Mouse (Mus musculus): ENCODE data around the gene Alyref. TPM values are rescaled to one million over a fixed set of nuclear protein-coding genes. Genes with fewer than 3 reads are reported as not detected.

Alyref gene
- polyA plus RNA-seq, 1 experiment, result 23.6 TPM

DNA sequence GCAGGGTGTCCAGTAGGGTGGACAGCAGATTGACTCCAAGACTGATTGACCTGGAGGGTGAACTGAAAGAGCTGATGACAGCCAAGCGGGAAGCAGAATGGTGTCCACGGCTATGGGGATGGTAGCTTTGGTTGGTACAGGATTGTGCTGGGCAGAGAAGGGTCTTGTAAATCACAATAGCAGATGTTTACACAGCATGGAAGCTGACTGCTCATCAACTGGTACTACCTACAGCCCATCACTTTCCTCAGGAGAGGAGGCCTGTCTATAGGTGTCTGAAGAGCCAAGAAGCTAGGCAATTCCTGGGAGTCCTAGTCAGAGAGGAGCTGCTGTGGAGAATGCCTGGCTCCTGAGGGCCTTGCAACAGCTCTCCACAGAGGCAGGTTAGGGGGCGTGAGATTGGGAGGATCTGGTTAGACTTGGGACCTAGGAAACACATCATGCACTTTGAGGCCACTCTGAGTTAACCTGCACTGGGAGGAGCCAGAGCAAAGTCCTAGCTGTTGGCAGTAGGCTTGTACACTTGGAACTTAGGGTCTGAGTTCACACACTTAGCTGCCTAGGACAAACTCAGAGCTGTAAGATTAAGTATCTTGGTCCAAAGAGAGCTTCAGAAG lies 21.7 kb downstream of the Alyref start:
- no peak overlapping the region for H3K4me3 ChIP-seq (ENCODE audit: control insufficient read depth, low read depth, low read length)
- H3K27ac ChIP-seq (ENCODE audit: control insufficient read depth, insufficient read depth, low read depth, low read length), result no peak overlapping the region
- H3K4me1 ChIP-seq (ENCODE audit: control insufficient read depth, insufficient read depth, low read length), result peaks cover 27% of the 10 kb centered on the region
- H3K36me3 ChIP-seq (ENCODE audit: control insufficient read depth, insufficient read depth, low read length), result peaks cover 3% of the 10 kb centered on the region; the same call in 1 of the 2 replicates
- no peaks in the 10 kb centered on the region for H3K27me3 ChIP-seq (ENCODE audit: control insufficient read depth, insufficient read depth, low read length)
- TF ChIP-seq CTCF (IDR thresholded peaks at IDR 0.05; ENCODE audit: control insufficient read depth, insufficient read depth, insufficient replicate concordance, low read depth, low read length), result no peak
- TF ChIP-seq POLR2A (IDR thresholded peaks at IDR 0.05; ENCODE audit: control insufficient read depth, low read depth, low read length), result no peak

DNA sequence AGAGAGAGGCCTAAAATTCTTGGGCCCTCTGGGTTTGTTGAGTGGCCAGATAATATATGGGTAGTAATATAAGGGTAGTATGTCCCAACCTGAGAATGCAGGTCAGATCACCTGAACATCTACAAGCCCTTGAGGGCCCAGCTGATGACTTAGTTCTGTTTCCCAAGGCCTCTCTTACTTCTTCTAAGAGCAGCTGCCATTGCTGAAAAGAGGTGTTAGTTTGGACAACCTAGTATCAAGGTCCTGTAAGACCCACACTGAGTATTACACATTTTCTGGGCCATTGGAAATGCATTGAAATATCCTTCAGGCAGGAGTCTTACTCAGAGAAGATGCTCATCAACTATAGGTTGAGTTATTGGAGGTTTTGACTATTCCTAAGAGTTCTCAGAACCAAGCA lies 22.2 kb downstream of the Alyref start:
- H3K27me3 ChIP-seq (ENCODE audit: control insufficient read depth, insufficient read depth, low read length), result no peaks in the 10 kb centered on the region
- H3K4me1 ChIP-seq (ENCODE audit: control insufficient read depth, insufficient read depth, low read length), result peaks cover 27% of the 10 kb centered on the region
- TF ChIP-seq CTCF (IDR thresholded peaks at IDR 0.05; ENCODE audit: control insufficient read depth, insufficient read depth, insufficient replicate concordance, low read depth, low read length) (no peak), POLR2A (IDR thresholded peaks at IDR 0.05; ENCODE audit: control insufficient read depth, low read depth, low read length) (no peak)
- no peak overlapping the region for H3K4me3 ChIP-seq (ENCODE audit: control insufficient read depth, low read depth, low read length)
- no peak overlapping the region for H3K27ac ChIP-seq (ENCODE audit: control insufficient read depth, insufficient read depth, low read depth, low read length)
- H3K36me3 ChIP-seq (ENCODE audit: control insufficient read depth, insufficient read depth, low read length), result peaks cover 3% of the 10 kb centered on the region; the same call in 1 of the 2 replicates

DNA sequence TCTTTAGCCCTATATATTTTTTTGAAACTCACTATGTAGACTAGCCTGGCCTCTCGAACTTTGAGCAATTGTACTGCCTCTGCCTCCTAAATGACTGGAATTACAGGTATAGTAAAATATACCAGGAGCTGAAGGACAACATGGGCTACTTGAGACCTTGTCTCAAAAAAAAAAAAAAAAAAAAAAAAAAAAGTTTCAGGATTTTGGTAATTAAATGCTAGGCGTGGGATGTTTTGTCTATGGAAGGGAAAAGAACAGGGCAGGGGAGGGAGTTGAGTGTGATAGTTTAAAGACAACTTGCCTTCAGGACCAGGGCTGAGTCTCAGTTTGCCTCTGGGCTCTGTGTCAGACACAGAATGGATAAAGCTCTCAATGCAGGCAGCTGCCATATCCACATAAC lies 23.1 kb downstream of the Alyref start:
- no peaks in the 10 kb centered on the region for H3K27me3 ChIP-seq (ENCODE audit: control insufficient read depth, insufficient read depth, low read length)
- H3K4me3 ChIP-seq (ENCODE audit: control insufficient read depth, low read depth, low read length), result no peak overlapping the region
- H3K27ac ChIP-seq (ENCODE audit: control insufficient read depth, insufficient read depth, low read depth, low read length), result no peak overlapping the region
- peaks cover 3% of the 10 kb centered on the region; the same call in 1 of the 2 replicates for H3K36me3 ChIP-seq (ENCODE audit: control insufficient read depth, insufficient read depth, low read length)
- H3K4me1 ChIP-seq (ENCODE audit: control insufficient read depth, insufficient read depth, low read length), result peaks cover 18% of the 10 kb centered on the region
- TF ChIP-seq CTCF (IDR thresholded peaks at IDR 0.05; ENCODE audit: control insufficient read depth, insufficient read depth, insufficient replicate concordance, low read depth, low read length) (no peak), POLR2A (IDR thresholded peaks at IDR 0.05; ENCODE audit: control insufficient read depth, low read depth, low read length) (no peak)

DNA sequence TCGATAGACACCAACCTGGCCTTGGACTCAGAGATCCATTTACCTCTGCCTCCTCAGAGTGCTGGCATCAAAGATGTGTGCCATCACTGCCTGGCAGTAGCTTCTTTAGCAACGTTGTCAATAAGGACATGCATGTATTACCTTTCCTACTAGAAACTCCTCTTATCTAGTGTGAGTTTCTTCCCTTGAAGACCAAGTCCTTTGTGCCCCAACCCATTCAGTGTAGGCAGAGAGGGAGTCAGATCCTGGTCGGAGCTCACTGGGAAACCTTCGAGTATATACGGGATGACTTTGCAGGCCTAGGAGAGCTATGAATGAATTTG lies 23.9 kb downstream of the Alyref start:
- Histone ChIP-seq H3K27me3 (ENCODE audit: control insufficient read depth, insufficient read depth, low read length) (no peaks in the 10 kb centered on the region), H3K4me1 (ENCODE audit: control insufficient read depth, insufficient read depth, low read length) (peaks cover 12% of the 10 kb centered on the region), H3K4me3 (ENCODE audit: control insufficient read depth, low read depth, low read length) (peak overlapping the region; percentile 67), H3K27ac (ENCODE audit: control insufficient read depth, insufficient read depth, low read depth, low read length) (no peak overlapping the region), H3K36me3 (ENCODE audit: control insufficient read depth, insufficient read depth, low read length) (peaks cover 3% of the 10 kb centered on the region; the same call in 1 of the 2 replicates)
- TF ChIP-seq POLR2A (IDR thresholded peaks at IDR 0.05; ENCODE audit: control insufficient read depth, low read depth, low read length) (no peak), CTCF (IDR thresholded peaks at IDR 0.05; ENCODE audit: control insufficient read depth, insufficient read depth, insufficient replicate concordance, low read depth, low read length) (no peak)

DNA sequence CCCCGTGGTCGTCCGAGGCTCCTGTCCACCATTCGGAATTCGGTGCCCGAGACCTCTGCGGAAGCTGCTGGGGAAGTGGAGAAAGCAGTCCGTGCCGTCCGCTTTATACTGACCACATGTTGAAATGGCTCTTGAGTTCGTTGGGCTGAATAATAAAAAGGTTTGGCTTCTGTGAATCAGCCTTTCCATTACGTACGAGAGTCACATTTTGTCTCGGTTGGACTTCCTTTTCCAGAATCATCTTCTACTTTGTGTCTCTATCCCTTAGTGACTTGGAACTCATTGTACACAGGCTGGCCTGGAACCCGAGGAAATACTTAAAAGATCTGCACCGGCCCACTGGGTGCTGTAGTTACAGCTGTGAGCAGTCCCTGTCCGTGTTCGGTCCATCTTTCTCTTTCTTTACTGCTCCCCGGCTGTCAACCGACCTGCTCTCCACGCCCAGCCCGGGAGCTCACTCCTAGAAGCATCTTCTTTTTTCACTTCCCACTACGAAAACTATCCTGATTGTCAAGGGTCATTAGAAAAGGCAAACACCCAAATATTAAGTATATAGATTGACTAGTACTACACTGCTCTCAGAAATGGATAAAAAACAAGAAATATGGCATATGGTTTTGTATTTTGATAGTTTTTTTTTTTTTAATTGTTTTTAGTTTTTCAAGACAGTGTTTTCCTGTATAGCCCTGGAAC lies 24.4 kb downstream of the Alyref start:
- no peaks in the 10 kb centered on the region for H3K36me3 ChIP-seq (ENCODE audit: control insufficient read depth, insufficient read depth, low read length)
- no peaks in the 10 kb centered on the region for H3K27me3 ChIP-seq (ENCODE audit: control insufficient read depth, insufficient read depth, low read length)
- TF ChIP-seq POLR2A (IDR thresholded peaks at IDR 0.05; ENCODE audit: control insufficient read depth, low read depth, low read length), result no peak
- TF ChIP-seq CTCF (IDR thresholded peaks at IDR 0.05; ENCODE audit: control insufficient read depth, insufficient read depth, insufficient replicate concordance, low read depth, low read length), result no peak
- H3K4me3 ChIP-seq (ENCODE audit: control insufficient read depth, low read depth, low read length), result peak overlapping the region; percentile 96
- peak overlapping the region; percentile 93 for H3K27ac ChIP-seq (ENCODE audit: control insufficient read depth, insufficient read depth, low read depth, low read length)
- peaks cover 12% of the 10 kb centered on the region for H3K4me1 ChIP-seq (ENCODE audit: control insufficient read depth, insufficient read depth, low read length)

DNA sequence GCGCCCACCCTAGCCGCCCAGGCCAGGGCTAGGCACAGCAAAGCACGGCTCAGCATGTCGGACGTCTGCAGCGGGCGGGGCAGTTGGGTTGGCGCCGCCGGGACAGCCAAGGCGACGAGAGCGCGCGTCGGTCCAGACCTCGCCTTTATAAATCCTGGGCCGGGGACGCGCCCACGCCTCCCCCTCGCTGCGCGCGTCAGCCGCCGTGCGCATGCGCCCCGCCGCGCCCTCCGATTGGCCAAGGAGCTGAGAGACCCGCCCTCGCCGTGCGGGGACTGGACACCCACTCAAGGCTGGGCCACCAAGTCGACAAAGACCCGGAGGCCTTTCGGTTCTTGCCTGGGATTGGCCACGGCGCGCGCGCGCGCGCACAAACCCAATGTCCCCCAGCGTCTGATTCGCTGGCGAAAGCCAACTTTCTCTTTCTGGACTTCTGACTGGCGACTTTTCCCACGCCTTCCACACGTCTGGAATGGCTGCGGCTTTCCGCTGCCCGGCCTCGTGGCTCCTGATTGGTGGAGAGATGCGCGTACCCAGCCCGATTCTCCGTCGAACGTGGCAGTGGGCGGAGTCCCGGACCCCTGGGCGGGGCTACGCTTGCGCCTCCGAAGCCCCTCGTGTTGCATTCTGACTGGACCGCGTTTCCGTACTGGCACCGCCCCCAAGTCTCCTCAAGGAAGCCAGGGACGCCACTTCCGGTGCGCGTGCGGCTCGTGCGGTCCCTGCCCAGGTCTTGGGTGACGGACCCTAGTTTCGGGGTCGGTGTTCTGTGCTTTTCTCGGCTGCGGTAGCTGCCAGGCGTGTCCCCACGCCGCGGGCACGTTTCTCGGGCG lies 25.2 kb downstream of the Alyref start, which contains the start of gene P4hb:
P4hb (minus strand) TSS at position 502 of the 833 bp plus-strand sequence.
- Histone ChIP-seq H3K4me1 (ENCODE audit: control insufficient read depth, insufficient read depth, low read length) (peaks cover 12% of the 10 kb centered on the region), H3K36me3 (ENCODE audit: control insufficient read depth, insufficient read depth, low read length) (no peaks in the 10 kb centered on the region), H3K27ac (ENCODE audit: control insufficient read depth, insufficient read depth, low read depth, low read length) (peak within 1 kb of the TSS; percentile 93), H3K4me3 (ENCODE audit: control insufficient read depth, low read depth, low read length) (peak within 1 kb of the TSS; percentile 96), H3K27me3 (ENCODE audit: control insufficient read depth, insufficient read depth, low read length) (no peaks in the 10 kb centered on the region)
- TF ChIP-seq POLR2A (IDR thresholded peaks at IDR 0.05; ENCODE audit: control insufficient read depth, low read depth, low read length) (peak; percentile 97), CTCF (IDR thresholded peaks at IDR 0.05; ENCODE audit: control insufficient read depth, insufficient read depth, insufficient replicate concordance, low read depth, low read length) (no peak)

DNA sequence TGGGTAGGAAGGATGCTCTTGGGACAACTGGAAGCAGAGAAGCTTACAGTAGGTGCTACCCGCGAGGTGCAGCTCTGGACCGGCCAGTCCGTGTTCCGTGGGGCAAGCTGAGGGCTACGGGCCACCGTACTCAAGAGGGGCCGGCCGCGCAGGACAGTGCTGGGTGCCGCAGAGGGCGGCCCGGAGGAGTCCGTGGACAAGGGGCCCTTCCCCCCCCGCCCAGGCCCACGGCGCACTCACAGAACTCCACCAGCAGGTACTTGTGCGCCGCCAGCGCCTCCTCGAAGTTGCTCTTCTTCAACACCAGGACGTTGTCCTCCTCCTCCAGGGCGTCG lies 25.8 kb downstream of the Alyref start:
- peaks cover 12% of the 10 kb centered on the region for H3K4me1 ChIP-seq (ENCODE audit: control insufficient read depth, insufficient read depth, low read length)
- TF ChIP-seq CTCF (IDR thresholded peaks at IDR 0.05; ENCODE audit: control insufficient read depth, insufficient read depth, insufficient replicate concordance, low read depth, low read length) (no peak), POLR2A (IDR thresholded peaks at IDR 0.05; ENCODE audit: control insufficient read depth, low read depth, low read length) (no peak)
- peak overlapping the region; percentile 91 for H3K27ac ChIP-seq (ENCODE audit: control insufficient read depth, insufficient read depth, low read depth, low read length)
- no peaks in the 10 kb centered on the region for H3K36me3 ChIP-seq (ENCODE audit: control insufficient read depth, insufficient read depth, low read length)
- no peaks in the 10 kb centered on the region for H3K27me3 ChIP-seq (ENCODE audit: control insufficient read depth, insufficient read depth, low read length)
- H3K4me3 ChIP-seq (ENCODE audit: control insufficient read depth, low read depth, low read length), result peak overlapping the region; percentile 96
